Mouse (Mus musculus) embryo, embryonic 10.5 days (tissue): ENCODE results near the gene Med16.
A peak's percentile ranks its signal among the peaks of the same experiment; 100 is the strongest.

Experiments used
- DNase-seq: peaks from one replicate; pipeline ENCODE4 v3.0.0-alpha.2; 2015; ENCODE audit warnings: low spot score

The Med16 gene

GRCm38 (mm10) chr10:79859116-79859515 is 49.6 kb downstream of the Med16 start:
- no peak for DNase-seq

GRCm38 (mm10) chr10:79858416-79859074 is 50.2 kb downstream of the Med16 start:
- no peak for DNase-seq

GRCm38 (mm10) chr10:79857894-79858293 is 50.8 kb downstream of the Med16 start:
- DNase-seq = no peak

- DNase-seq = no peak
Measured at GRCm38 (mm10) chr10:79857452-79857811, 51.3 kb downstream of the Med16 start.

- no peak for DNase-seq
Measured at GRCm38 (mm10) chr10:79856704-79857451, 51.8 kb downstream of the Med16 start.

GRCm38 (mm10) chr10:79856280-79856679 is 52.4 kb downstream of the Med16 start:
- DNase-seq = no peak

GRCm38 (mm10) chr10:79855558-79856184 is 53.1 kb downstream of the Med16 start:
- DNase-seq = no peak

GRCm38 (mm10) chr10:79854801-79855541 is 53.8 kb downstream of the Med16 start:
- peak; percentile 86 for DNase-seq

- peak; percentile 100 for DNase-seq
Measured at GRCm38 (mm10) chr10:79853860-79854795, 54.6 kb downstream of the Med16 start, which contains the start of gene Ptbp1. Gene Ptbp1 (plus strand): TSS chr10:79854427.

GRCm38 (mm10) chr10:79853392-79853791 is 55.3 kb downstream of the Med16 start:
- peak; percentile 80 for DNase-seq

GRCm38 (mm10) chr10:79852827-79853226 is 55.9 kb downstream of the Med16 start:
- peak; percentile 46 for DNase-seq

- DNase-seq = peak; percentile 53
Measured at GRCm38 (mm10) chr10:79852107-79852789, 56.5 kb downstream of the Med16 start.

- no peak for DNase-seq
Measured at GRCm38 (mm10) chr10:79851653-79852052, 57.1 kb downstream of the Med16 start.

- DNase-seq = no peak
Measured at GRCm38 (mm10) chr10:79849941-79850628, 58.6 kb downstream of the Med16 start.

- DNase-seq = no peak
Measured at GRCm38 (mm10) chr10:79846553-79846952, 62.2 kb downstream of the Med16 start.
